In the genomic region with DNA sequence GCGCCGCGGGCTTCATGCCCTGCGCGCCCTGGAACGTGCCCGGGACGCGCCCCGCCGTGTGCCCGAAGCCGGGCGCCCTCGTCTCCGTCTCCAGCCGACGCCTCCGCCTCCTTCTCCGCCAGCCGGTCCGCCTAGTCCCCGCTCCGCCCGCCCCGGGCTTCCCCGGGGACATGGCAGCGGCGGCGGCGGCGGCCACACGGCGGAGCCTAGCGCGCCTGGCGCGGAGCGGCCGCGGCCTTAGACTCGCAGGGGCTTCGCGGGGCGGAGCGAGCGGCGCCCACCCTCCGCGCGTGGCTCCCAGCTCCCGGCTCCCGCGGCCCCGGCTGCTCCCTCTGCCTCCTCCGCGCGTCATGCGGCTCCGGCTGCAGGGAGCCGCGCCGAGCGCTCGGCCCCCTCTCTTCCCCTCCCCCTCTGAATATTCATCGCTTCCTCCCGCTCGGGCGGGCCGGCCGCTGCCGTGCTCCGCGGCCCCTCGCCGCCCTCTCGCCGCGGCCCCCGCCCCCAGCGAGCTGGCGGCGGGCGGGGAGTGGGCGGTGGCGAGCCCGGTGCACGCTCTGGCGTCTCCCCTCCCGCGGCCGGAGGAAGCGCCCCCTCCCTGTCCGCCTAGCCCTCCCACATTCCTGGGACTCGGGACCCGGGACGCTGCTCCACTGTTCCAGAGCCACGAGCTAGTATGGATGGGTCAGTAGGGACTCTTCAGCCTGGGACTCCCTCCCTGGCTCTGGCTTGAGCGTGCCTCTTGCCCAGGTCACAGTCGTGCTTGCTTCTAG, we compare ENCODE assay signal across 8 mouse cellular contexts. TPM values are rescaled to one million over a fixed set of nuclear protein-coding genes. Genes with fewer than 3 reads are reported as not detected.
DNase-seq lines count a peak whose midpoint lies in the region; ATAC-seq and TF ChIP-seq lines count a peak whose summit lies in the region.

Gene Ptprj, minus strand, starts transcription at position 412 of the 770 bp plus-strand sequence.

- no peaks in the 10 kb centered on the region for H3K36me3 ChIP-seq in forebrain, embryonic 10.5 days (replicated peaks)
- H3K36me3 ChIP-seq in heart, embryonic 15.5 days, result no peaks in the 10 kb centered on the region
- H3K36me3 ChIP-seq in liver, embryonic 14.5 days (replicated peaks; ENCODE audit: control insufficient read depth, insufficient read depth, low read depth), result no peaks in the 10 kb centered on the region
- no peaks in the 10 kb centered on the region for H3K36me3 ChIP-seq in stomach, embryonic 15.5 days

- TF ChIP-seq CTCF in liver, embryonic 14.5 days (IDR thresholded peaks at IDR 0.05; ENCODE audit: low read depth), result no peak

- H3K4me1 ChIP-seq in forebrain, embryonic 10.5 days, result peaks cover 39% of the 10 kb centered on the region
- peaks cover 17% of the 10 kb centered on the region for H3K4me1 ChIP-seq in heart, embryonic 15.5 days (replicated peaks)
- peaks cover 6 to 28% of the 10 kb centered on the region in 2 experiments for H3K4me1 ChIP-seq in liver, embryonic 14.5 days (replicated peaks; ENCODE audit: control insufficient read depth in 2 of 2, insufficient read depth in 2 of 2, low read length in 1 of 2)
- H3K4me1 ChIP-seq in stomach, embryonic 15.5 days, result peaks cover 17% of the 10 kb centered on the region

- under 1% methylated on average over 70 of the region's 100 CpGs for WGBS in forebrain, embryonic 10.5 days
- WGBS in heart, embryonic 15.5 days, result under 1% methylated on average over 93 of the region's 100 CpGs
- WGBS in liver, embryonic 14.5 days (ENCODE audit: insufficient replicate concordance), result under 1% methylated on average over 94 of the region's 100 CpGs
- under 1% methylated on average over 76 of the region's 100 CpGs for WGBS in stomach, embryonic 15.5 days

- TF ChIP-seq EP300 in liver, embryonic 14.5 days (IDR thresholded peaks at IDR 0.05; ENCODE audit: low read depth), result no peak

- H3K9me3 ChIP-seq in forebrain, embryonic 10.5 days, result no peaks in the 10 kb centered on the region
- no peaks in the 10 kb centered on the region for H3K9me3 ChIP-seq in heart, embryonic 15.5 days (replicated peaks)
- no peaks in the 10 kb centered on the region for H3K9me3 ChIP-seq in liver, embryonic 14.5 days (ENCODE audit: control insufficient read depth, low read length)
- H3K9me3 ChIP-seq in stomach, embryonic 15.5 days, result no peaks in the 10 kb centered on the region

- H3K9ac ChIP-seq in heart, embryonic 15.5 days, result peak within 1 kb of the TSS; percentile 81
- H3K9ac ChIP-seq in liver, embryonic 14.5 days (replicated peaks), result peak within 1 kb of the TSS; percentile 89
- H3K9ac ChIP-seq in stomach, embryonic 15.5 days, result peak within 1 kb of the TSS; percentile 87

- H3K27me3 ChIP-seq in forebrain, embryonic 10.5 days (ENCODE audit: poor library complexity, severe bottlenecking), result peaks cover 34% of the 10 kb centered on the region
- H3K27me3 ChIP-seq in heart, embryonic 15.5 days, result peaks cover 4% of the 10 kb centered on the region; the same call in 1 of the 2 replicates
- no peaks in the 10 kb centered on the region for H3K27me3 ChIP-seq in liver, embryonic 14.5 days (ENCODE audit: control insufficient read depth, insufficient read depth, low read length)
- H3K27me3 ChIP-seq in stomach, embryonic 15.5 days (replicated peaks), result no peaks in the 10 kb centered on the region

- H3K4me2 ChIP-seq in heart, embryonic 15.5 days, result peak within 1 kb of the TSS; percentile 100
- peak within 1 kb of the TSS; percentile 100 for H3K4me2 ChIP-seq in liver, embryonic 14.5 days (ENCODE audit: low read depth)
- H3K4me2 ChIP-seq in stomach, embryonic 15.5 days, result peak within 1 kb of the TSS; percentile 90

- peak; percentile 30 for ATAC-seq in CD4-positive, CD25-positive, alpha-beta regulatory T cell, adult 4 months
- peak; percentile 85 for ATAC-seq in heart, embryonic 15.5 days (replicated peaks; ENCODE audit: insufficient number of reproducible peaks, insufficient read depth, low FRiP score, low read depth)
- ATAC-seq in liver, embryonic 14.5 days (ENCODE audit: insufficient read depth), result peak; percentile 81
- ATAC-seq in stomach, embryonic 15.5 days (ENCODE audit: insufficient read depth, low FRiP score, low read depth), result peak; percentile 81

- peak; percentile 24 for DNase-seq in brain, embryonic 18.5 days (ENCODE audit: low read depth, low spot score)
- peak; percentile 74 for DNase-seq in forebrain, embryonic 10.5 days (ENCODE audit: extremely low spot score, low spot score)
- peak; percentile 88 for DNase-seq in kidney, postnatal 10 days
- no peak for DNase-seq in liver, embryonic 14.5 days (ENCODE audit: low read depth in 3 of 3, low spot score in 3 of 3)
- DNase-seq in natural killer cell, adult 2 months (ENCODE audit: low spot score in 2 of 2), result peak; percentile 27 to 50

- peak within 1 kb of the TSS; percentile 80 for H3K4me3 ChIP-seq in forebrain, embryonic 10.5 days
- peak within 1 kb of the TSS; percentile 88 for H3K4me3 ChIP-seq in heart, embryonic 15.5 days
- H3K4me3 ChIP-seq in liver, embryonic 14.5 days (ENCODE audit: insufficient read depth in 1 of 2, low read depth in 2 of 2, low read length in 2 of 2), result peak within 1 kb of the TSS; percentile 67 to 95
- peak within 1 kb of the TSS; percentile 89 for H3K4me3 ChIP-seq in stomach, embryonic 15.5 days (replicated peaks)

- peak within 1 kb of the TSS; percentile 93 for H3K27ac ChIP-seq in forebrain, embryonic 10.5 days
- H3K27ac ChIP-seq in heart, embryonic 15.5 days, result peak within 1 kb of the TSS; percentile 78
- peak within 1 kb of the TSS; percentile 46 for H3K27ac ChIP-seq in liver, embryonic 14.5 days
- H3K27ac ChIP-seq in stomach, embryonic 15.5 days, result peak within 1 kb of the TSS; percentile 91

RNA-seq across cellular contexts. Expression of gene Ptprj, which starts in this region (rescaled TPM):
- polyA plus RNA-seq in CD4-positive, CD25-positive, alpha-beta regulatory T cell, adult 4 months (2017; shearing (Covaris generic)), result 1 to 10 TPM; 5.2 to 7.0 TPM
- polyA plus RNA-seq in forebrain, embryonic 10.5 days (2016; fragmentation: Nextera tagmentation; extraction: Ambion mirVana), result 1.9 and 2.1 TPM in 2 replicates
- 1.1 and 1.3 TPM in 2 replicates for polyA plus RNA-seq in heart, embryonic 15.5 days (2015; fragmentation: Nextera tagmentation; extraction: Ambion mirVana)
- polyA plus RNA-seq in liver, embryonic 14.5 days (2012; rRNA removed), result 2.1 and 2.6 TPM in 2 replicates
- polyA plus RNA-seq in liver, embryonic 14.5 days (2014; fragmentation: Nextera tagmentation; extraction: Ambion mirVana), result 2.7 and 2.8 TPM in 2 replicates
- polyA plus RNA-seq in stomach, embryonic 15.5 days (2015; fragmentation: Nextera tagmentation; extraction: Ambion mirVana), result 4.9 and 5.4 TPM in 2 replicates

Comparison
In these comparisons a context has a peak if more than half of its experiments do, and no peak if none do; other contexts are left out.
1. ATAC-seq: peak in every context shown above with its lines; median percentile 85 in heart, embryonic 15.5 days; 81 in liver, embryonic 14.5 days; 81 in stomach, embryonic 15.5 days; 30 in CD4-positive, CD25-positive, alpha-beta regulatory T cell, adult 4 months.
2. DNase-seq: peak in brain, embryonic 18.5 days (single experiment), forebrain, embryonic 10.5 days (single experiment), kidney, postnatal 10 days (single experiment) and natural killer cell, adult 2 months (2 of 2); none in liver, embryonic 14.5 days (0 of 3).
3. Peak in every context shown above with its lines, with median percentiles within 50 percentile points of each other: H3K27ac ChIP-seq, H3K4me3 ChIP-seq, H3K4me2 ChIP-seq and H3K9ac ChIP-seq.